Mouse (Mus musculus): ENCODE measurements around the gene Psmb7. TPM values are rescaled to one million over a fixed set of nuclear protein-coding genes. Genes with fewer than 3 reads are reported as not detected.

The Psmb7 gene
- total RNA-seq, 2 experiments from 2014 or later, result 213 to 217 TPM

GRCm38 (mm10) chr2:38647661-38648060 is 3.8 kb upstream of the Psmb7 start:
- DNase-seq (ENCODE audit: low spot score in 2 of 2), result no peak
- intact Hi-C loops (cut with DNase I), result no loop called here

GRCm38 (mm10) chr2:38647201-38647606 is 3.3 kb upstream of the Psmb7 start:
- intact Hi-C loops (cut with DNase I), result no loop called here
- DNase-seq (ENCODE audit: low spot score in 2 of 2), result peak; percentile 40 to 74

GRCm38 (mm10) chr2:38645936-38646335 is 2.0 kb upstream of the Psmb7 start:
- intact Hi-C loops (cut with DNase I), result loop anchor here (1.0 kb wide), 1 partner anchor 12 kb away; no protein-coding TSS in a partner anchor
- peak; percentile 55 to 79 for DNase-seq (ENCODE audit: low spot score in 2 of 2)

GRCm38 (mm10) chr2:38641761-38642160 is 2.1 kb downstream of the Psmb7 start:
- no peak for DNase-seq (ENCODE audit: low spot score in 2 of 2)
- intact Hi-C loops (cut with DNase I), result loop anchor here (5.0 kb wide), 1 partner anchor 366 kb away; the partner anchor contains the start of genes Arpc5l and Rpl35

- DNase-seq (ENCODE audit: low spot score in 2 of 2), result no peak
- intact Hi-C loops (cut with DNase I), result no loop called here
Observed at GRCm38 (mm10) chr2:38637716-38638267, 6.1 kb downstream of the Psmb7 start.

- intact Hi-C loops (cut with DNase I), result no loop called here
- no peak for DNase-seq (ENCODE audit: low spot score in 2 of 2)
Observed at GRCm38 (mm10) chr2:38630574-38630973, 13.3 kb downstream of the Psmb7 start.

- intact Hi-C loops (cut with DNase I), result no loop called here
- no peak for DNase-seq (ENCODE audit: low spot score in 2 of 2)
Observed at GRCm38 (mm10) chr2:38629451-38629850, 14.4 kb downstream of the Psmb7 start.

- DNase-seq (ENCODE audit: low spot score in 2 of 2), result no peak
- intact Hi-C loops (cut with DNase I), result no loop called here
Observed at GRCm38 (mm10) chr2:38628801-38629200, 15.1 kb downstream of the Psmb7 start.

GRCm38 (mm10) chr2:38623821-38624590 is 19.9 kb downstream of the Psmb7 start:
- intact Hi-C loops (cut with DNase I), result no loop called here
- no peak for DNase-seq (ENCODE audit: low spot score in 2 of 2)

GRCm38 (mm10) chr2:38623411-38623810 is 20.5 kb downstream of the Psmb7 start:
- DNase-seq (ENCODE audit: low spot score in 2 of 2), result no peak
- intact Hi-C loops (cut with DNase I), result no loop called here

- peak; percentile 51 to 67 for DNase-seq (ENCODE audit: low spot score in 2 of 2)
- intact Hi-C loops (cut with DNase I), result no loop called here
Observed at GRCm38 (mm10) chr2:38621610-38622021, 22.3 kb downstream of the Psmb7 start.

GRCm38 (mm10) chr2:38621076-38621475 is 22.8 kb downstream of the Psmb7 start:
- intact Hi-C loops (cut with DNase I), result no loop called here
- no peak for DNase-seq (ENCODE audit: low spot score in 2 of 2)

GRCm38 (mm10) chr2:38619777-38620176 is 24.1 kb downstream of the Psmb7 start:
- intact Hi-C loops (cut with DNase I), result no loop called here
- no peak for DNase-seq (ENCODE audit: low spot score in 2 of 2)

- peak in 1 of 2 experiments; percentile 54 for DNase-seq (ENCODE audit: low spot score in 2 of 2)
- intact Hi-C loops (cut with DNase I), result no loop called here
Observed at GRCm38 (mm10) chr2:38616956-38617872, 26.7 kb downstream of the Psmb7 start.

GRCm38 (mm10) chr2:38616072-38616471 is 27.8 kb downstream of the Psmb7 start:
- intact Hi-C loops (cut with DNase I), result no loop called here
- DNase-seq (ENCODE audit: low spot score in 2 of 2), result peak in 1 of 2 experiments; percentile 31

GRCm38 (mm10) chr2:38614437-38614836 is 29.4 kb downstream of the Psmb7 start:
- intact Hi-C loops (cut with DNase I), result no loop called here
- no peak for DNase-seq (ENCODE audit: low spot score in 2 of 2)

- no peak for DNase-seq (ENCODE audit: low spot score in 2 of 2)
- intact Hi-C loops (cut with DNase I), result no loop called here
Observed at GRCm38 (mm10) chr2:38613576-38613975, 30.3 kb downstream of the Psmb7 start.

GRCm38 (mm10) chr2:38612596-38612995 is 31.3 kb downstream of the Psmb7 start:
- intact Hi-C loops (cut with DNase I), result no loop called here
- no peak for DNase-seq (ENCODE audit: low spot score in 2 of 2)

- intact Hi-C loops (cut with DNase I), result no loop called here
- no peak for DNase-seq (ENCODE audit: low spot score in 2 of 2)
Observed at GRCm38 (mm10) chr2:38610161-38610560, 33.7 kb downstream of the Psmb7 start.

GRCm38 (mm10) chr2:38609310-38609709 is 34.6 kb downstream of the Psmb7 start:
- no peak for DNase-seq (ENCODE audit: low spot score in 2 of 2)
- intact Hi-C loops (cut with DNase I), result no loop called here

Data from left cerebral cortex, postnatal 25 days (tissue).